Mouse (Mus musculus) neural tube, embryonic 12.5 days (tissue): ENCODE data around the gene Sun1. TPM values are rescaled to one million over a fixed set of nuclear protein-coding genes. Genes with fewer than 3 reads are reported as not detected.

Experiments used
- ATAC-seq: fragments of 200-750 bp; cut with Nextera tagmentation; 2 replicates; pipeline ENCODE4 v1.8.0; 2017; ENCODE audit warnings: low read depth, mild to moderate bottlenecking, moderate TSS enrichment, moderate library complexity; ENCODE audit not compliant: low FRiP score
- H3K27ac ChIP-seq: fragments of 300-500 bp; sonication (generic); 2 replicates; pipeline ENCODE4 v1.5.1; 2016
- H3K27me3 ChIP-seq: fragments of 300-500 bp; sonication (generic); replicated peaks from 2 replicates; pipeline ENCODE4 v1.6.1; 2016; ENCODE audit warnings: mild to moderate bottlenecking
- H3K36me3 ChIP-seq: fragments of 300-500 bp; sonication (generic); 2 replicates; pipeline ENCODE4 v1.6.1; 2016; ENCODE audit warnings: mild to moderate bottlenecking
- H3K4me1 ChIP-seq: fragments of 300-500 bp; sonication (generic); 2 replicates; pipeline ENCODE4 v1.6.1; 2016
- H3K4me2 ChIP-seq: fragments of 300-500 bp; sonication (generic); replicated peaks from 2 replicates; pipeline ENCODE4 v1.6.1; 2016; ENCODE audit warnings: mild to moderate bottlenecking
- H3K4me3 ChIP-seq: fragments of 300-500 bp; sonication (generic); 2 replicates; pipeline ENCODE4 v1.5.1; 2016
- H3K9ac ChIP-seq: fragments of 300-500 bp; sonication (generic); 2 replicates; pipeline ENCODE4 v1.6.1; 2016; ENCODE audit warnings: mild to moderate bottlenecking
- H3K9me3 ChIP-seq: fragments of 300-500 bp; sonication (generic); 2 replicates; pipeline ENCODE4 v1.6.1; 2016; ENCODE audit warnings: mild to moderate bottlenecking
- WGBS: fragments of 180-500 bp; shearing (Covaris S2); methylation state at CpG from one replicate; pipeline ENCODE4 v1.1.7; 2016; 5-methylcytosine and 5-hydroxymethylcytosine counted together
- polyA plus RNA-seq: library from polyadenylated mRNA; unstranded; fragments of >200 nt; fragmentation: Nextera tagmentation; extraction: Ambion mirVana; gene quantifications from 2 replicates; pipeline ENCODE4 v1.2.1, GENCODE M21; 2016

Sun1 gene
- polyA plus RNA-seq, 1 experiment from 2014 or later, result 50.1 TPM

DNA sequence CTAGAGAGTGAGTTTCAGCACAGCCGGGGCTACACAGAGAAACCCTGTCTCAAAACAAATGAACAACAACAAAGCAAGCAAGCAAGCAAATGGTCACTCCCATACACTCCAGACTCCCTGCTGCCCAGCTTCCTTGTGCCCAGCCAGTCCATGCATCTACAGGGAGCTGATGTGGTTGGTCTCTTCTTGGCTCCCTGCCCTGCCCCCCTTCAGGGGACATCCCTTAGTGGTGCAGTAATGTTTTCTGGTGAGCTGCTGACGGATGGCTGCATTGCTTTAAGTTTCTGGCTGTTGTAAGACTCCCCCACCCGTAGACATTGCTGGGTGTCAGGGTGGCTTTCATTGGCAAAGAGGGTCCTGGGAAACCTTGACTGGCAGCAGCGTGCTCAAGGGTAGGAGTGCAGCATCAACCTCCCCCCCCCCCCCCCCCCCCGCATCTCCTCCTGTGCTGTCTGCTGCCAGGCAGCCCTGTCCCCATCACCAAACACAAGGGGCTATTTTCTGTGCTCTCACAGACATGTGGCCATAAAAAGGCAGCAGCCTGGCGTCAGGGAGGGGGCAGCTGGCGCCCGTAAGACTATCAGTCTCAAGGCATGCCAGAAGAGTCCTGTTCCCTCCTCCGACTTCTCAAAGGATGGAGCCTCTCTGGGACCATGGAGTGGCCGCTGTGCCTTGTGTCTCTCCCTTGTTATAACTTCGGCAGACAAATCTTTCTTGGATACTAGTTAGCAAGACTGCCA lies 81.1 kb downstream of the Sun1 start:
- H3K9ac ChIP-seq, result no peak overlapping the region
- H3K4me2 ChIP-seq, result no peak overlapping the region
- H3K36me3 ChIP-seq, result no peaks in the 10 kb centered on the region
- H3K4me3 ChIP-seq, result no peak overlapping the region
- no peak for ATAC-seq
- no peak overlapping the region for H3K27ac ChIP-seq
- WGBS, result 51% methylated on average over 10 of the region's 11 CpGs
- 0 out of 2 replicates have a peak, but pooled peaks cover 3% of the 10 kb centered on the region for H3K4me1 ChIP-seq
- H3K27me3 ChIP-seq, result no peaks in the 10 kb centered on the region
- 0 out of 2 replicates have a peak, but pooled peaks cover 4% of the 10 kb centered on the region for H3K9me3 ChIP-seq

DNA sequence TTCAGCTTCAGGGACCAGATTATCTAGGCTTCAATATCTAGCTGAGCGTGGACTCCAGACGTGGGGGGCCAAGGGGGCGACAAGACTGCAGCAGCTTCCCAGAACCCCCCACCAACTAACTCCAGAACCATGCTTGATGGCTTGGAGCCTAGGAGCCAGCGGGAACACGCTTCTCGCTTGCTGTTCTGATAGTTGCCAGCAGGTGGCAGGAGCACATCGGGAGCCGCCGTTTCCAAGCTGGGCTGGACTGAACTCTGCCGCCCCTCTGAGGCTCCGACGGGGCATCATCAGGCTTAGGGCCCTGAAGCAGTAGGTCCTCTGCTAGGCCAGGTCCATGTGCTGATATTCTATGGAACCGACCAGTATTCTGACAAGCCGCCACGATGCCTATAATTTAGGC lies 81.8 kb downstream of the Sun1 start:
- WGBS, result 6% methylated on average over 15 of the region's 15 CpGs
- Histone ChIP-seq H3K4me3 (no peak overlapping the region), H3K4me2 (0 out of 2 replicates have a peak overlapping the region, but pooled peaks have one; percentile 7), H3K27me3 (no peaks in the 10 kb centered on the region), H3K4me1 (0 out of 2 replicates have a peak, but pooled peaks cover 3% of the 10 kb centered on the region), H3K36me3 (no peaks in the 10 kb centered on the region), H3K9me3 (0 out of 2 replicates have a peak, but pooled peaks cover 4% of the 10 kb centered on the region), H3K27ac (no peak overlapping the region), H3K9ac (no peak overlapping the region)
- ATAC-seq, result peak; percentile 50; the same call in 1 of the 2 replicates

DNA sequence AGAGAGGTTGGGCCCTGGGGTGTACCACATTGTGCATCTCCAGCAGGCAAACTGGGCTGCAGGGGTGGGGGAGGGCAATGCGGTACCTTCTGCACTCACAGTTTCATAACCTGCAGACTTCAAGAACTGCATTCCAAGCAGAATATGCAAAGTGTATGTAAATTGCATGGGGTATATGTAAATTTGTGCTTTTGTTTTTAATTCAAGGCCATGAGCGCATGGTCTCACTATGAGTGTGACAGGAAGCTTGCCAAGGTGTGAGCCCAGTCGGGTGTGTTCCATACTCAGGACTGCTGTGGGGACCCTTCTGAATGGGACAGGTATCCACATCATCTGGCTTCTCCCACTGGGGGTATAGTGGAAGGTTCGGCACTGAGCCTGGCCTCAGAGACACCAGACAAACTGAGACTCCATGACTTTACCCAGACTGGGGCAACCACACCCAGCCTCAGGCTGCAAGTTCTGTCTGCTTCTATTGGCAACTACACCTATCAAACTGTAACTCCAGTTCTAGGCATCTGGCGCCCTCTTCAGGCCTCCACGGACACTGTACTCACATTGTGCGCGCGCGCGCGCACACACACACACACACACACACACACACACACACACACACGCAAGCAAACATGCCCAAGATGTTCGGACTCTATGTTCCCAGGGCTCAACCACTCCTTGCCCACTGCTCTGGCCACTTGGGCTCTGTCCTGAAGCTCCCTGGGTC lies 83.2 kb downstream of the Sun1 start:
- H3K9me3 ChIP-seq, result 0 out of 2 replicates have a peak, but pooled peaks cover 4% of the 10 kb centered on the region
- no peak for ATAC-seq
- H3K4me1 ChIP-seq, result 0 out of 2 replicates have a peak, but pooled peaks cover 3% of the 10 kb centered on the region
- H3K4me3 ChIP-seq, result no peak overlapping the region
- WGBS, result 96% methylated on average over 14 of the region's 14 CpGs
- H3K27me3 ChIP-seq, result no peaks in the 10 kb centered on the region
- H3K36me3 ChIP-seq, result no peaks in the 10 kb centered on the region
- no peak overlapping the region for H3K27ac ChIP-seq
- H3K4me2 ChIP-seq, result no peak overlapping the region
- H3K9ac ChIP-seq, result no peak overlapping the region

DNA sequence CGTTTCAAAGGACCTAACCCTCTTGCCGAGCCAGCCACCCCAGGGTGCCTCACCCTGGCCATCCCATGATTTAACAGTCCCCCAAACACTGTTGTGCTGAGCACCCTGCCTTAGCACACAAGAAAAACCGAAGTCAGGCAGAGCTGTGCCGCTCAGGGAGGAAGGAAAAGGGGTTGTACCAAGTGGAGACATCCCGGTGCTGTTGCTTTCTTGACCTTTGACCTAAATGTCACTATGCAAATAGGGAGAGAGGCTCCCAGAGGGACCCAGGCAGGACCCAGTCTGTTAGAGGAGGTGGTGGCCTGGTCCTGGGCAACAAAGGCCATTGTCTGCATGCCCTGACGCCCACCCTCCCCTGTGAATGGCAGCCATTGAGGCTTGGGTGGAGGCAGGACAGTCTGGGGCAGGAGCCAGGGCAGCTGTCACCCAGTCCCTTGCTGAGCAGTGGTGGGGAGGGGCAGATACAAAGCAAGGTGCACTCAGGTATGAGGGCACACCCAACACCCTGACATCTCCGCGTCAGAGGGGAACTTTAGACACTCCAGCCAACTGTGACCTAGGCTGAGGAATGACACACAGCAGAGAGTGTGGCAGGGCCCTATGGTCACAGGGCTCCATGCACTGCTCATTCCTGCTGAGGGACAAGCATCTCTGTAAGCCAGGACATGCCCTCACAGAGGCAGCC lies 85.1 kb downstream of the Sun1 start:
- 0 out of 2 replicates have a peak, but pooled peaks cover 3% of the 10 kb centered on the region for H3K4me1 ChIP-seq
- no peak overlapping the region for H3K9ac ChIP-seq
- H3K4me3 ChIP-seq, result no peak overlapping the region
- no peak overlapping the region for H3K4me2 ChIP-seq
- ATAC-seq, result no peak
- 46% methylated on average over 8 of the region's 8 CpGs for WGBS
- no peak overlapping the region for H3K27ac ChIP-seq
- no peaks in the 10 kb centered on the region for H3K36me3 ChIP-seq
- H3K9me3 ChIP-seq, result 0 out of 2 replicates have a peak, but pooled peaks cover 4% of the 10 kb centered on the region
- no peaks in the 10 kb centered on the region for H3K27me3 ChIP-seq

DNA sequence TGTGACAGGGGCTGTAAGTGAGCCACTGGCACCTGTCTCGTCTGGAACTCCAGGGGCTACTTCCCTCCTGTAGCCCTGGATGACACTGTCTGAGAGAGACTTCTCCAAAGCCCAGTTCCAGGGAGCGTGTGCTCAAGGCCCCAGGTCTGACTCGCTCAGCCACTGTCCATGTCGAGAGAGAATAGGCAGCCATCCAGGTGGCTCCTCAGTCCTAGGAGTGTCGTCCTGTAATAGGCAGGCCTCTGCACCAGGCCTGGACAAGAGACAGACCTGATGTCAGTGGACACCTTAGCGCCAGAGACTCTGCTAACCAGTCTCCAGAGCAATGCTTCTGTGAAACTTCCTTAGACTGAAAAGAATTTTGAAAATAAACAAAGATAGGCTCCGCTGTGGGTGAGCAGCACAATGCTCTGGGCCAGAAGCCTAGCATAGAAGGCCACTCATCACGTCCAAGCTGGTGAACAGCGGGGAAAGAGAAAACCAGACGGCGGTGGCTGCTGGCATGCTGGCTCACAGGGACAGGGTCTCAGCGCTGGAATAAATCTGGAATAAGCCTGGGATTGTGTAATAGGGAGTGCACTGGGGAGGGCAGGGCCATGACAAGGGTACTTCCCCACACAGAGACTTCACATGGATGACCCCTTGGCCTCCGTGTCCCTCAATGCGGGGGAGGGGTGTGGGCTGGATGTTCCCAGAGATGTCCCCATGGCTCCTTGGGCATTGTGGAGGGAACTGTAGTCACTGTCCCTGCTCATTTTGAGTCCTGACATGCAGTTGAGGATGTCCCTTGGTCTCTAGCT lies 85.9 kb downstream of the Sun1 start:
- 77% methylated on average over 14 of the region's 14 CpGs for WGBS
- H3K4me3 ChIP-seq, result no peak overlapping the region
- H3K27me3 ChIP-seq, result no peaks in the 10 kb centered on the region
- H3K4me2 ChIP-seq, result no peak overlapping the region
- no peak overlapping the region for H3K27ac ChIP-seq
- ATAC-seq, result no peak
- H3K4me1 ChIP-seq, result 0 out of 2 replicates have a peak, but pooled peaks cover 3% of the 10 kb centered on the region
- H3K36me3 ChIP-seq, result no peaks in the 10 kb centered on the region
- H3K9ac ChIP-seq, result no peak overlapping the region
- 0 out of 2 replicates have a peak, but pooled peaks cover 4% of the 10 kb centered on the region for H3K9me3 ChIP-seq

DNA sequence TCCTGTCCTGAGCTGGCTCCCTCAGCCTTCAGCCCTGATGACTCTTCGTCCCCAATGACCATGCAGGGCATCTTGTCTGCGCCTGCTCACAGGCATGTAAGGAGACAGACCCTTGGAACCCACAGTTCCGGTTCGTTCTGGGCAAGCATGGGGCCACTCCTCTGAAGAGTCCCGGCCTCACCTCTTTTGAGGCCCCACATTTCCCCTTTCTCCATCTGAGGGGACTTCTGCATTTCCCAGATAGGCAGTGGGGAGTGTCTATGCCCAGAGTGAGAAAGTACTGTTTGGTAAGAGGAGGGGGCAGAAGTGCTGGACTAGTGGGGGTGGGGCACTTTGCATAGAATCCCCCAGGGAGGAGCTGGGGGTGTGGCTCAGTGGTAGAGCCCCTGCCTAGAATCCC lies 86.7 kb downstream of the Sun1 start:
- Histone ChIP-seq H3K4me3 (no peak overlapping the region), H3K9ac (no peak overlapping the region), H3K36me3 (no peaks in the 10 kb centered on the region), H3K4me1 (0 out of 2 replicates have a peak, but pooled peaks cover 3% of the 10 kb centered on the region), H3K9me3 (0 out of 2 replicates have a peak, but pooled peaks cover 4% of the 10 kb centered on the region), H3K27ac (no peak overlapping the region), H3K4me2 (no peak overlapping the region), H3K27me3 (no peaks in the 10 kb centered on the region)
- no peak for ATAC-seq
- WGBS, result 91% methylated on average over 5 of the region's 5 CpGs

DNA sequence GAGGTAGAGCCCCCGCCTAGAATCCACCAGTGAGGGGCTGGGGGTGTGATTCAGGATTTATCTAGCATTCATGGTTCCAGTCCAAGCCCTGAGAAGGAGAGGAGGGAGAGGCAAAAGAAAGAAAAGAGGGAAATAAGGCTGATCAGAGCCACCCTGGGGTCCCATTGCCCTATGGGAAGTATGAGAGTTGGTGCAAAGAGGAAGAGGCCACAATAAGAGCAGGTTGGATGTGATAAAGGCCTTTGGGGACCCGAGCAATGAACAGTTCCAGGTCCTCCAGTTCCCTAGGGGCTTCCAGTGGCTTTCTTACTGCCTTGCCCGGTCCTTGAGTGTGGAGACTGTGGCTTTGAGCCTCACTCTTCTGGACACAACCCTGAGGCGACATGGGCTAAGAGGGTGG lies 87.3 kb downstream of the Sun1 start:
- Histone ChIP-seq H3K4me2 (no peak overlapping the region), H3K9me3 (0 out of 2 replicates have a peak, but pooled peaks cover 4% of the 10 kb centered on the region), H3K4me3 (no peak overlapping the region), H3K27ac (no peak overlapping the region), H3K27me3 (no peaks in the 10 kb centered on the region), H3K9ac (no peak overlapping the region), H3K4me1 (0 out of 2 replicates have a peak, but pooled peaks cover 3% of the 10 kb centered on the region), H3K36me3 (no peaks in the 10 kb centered on the region)
- ATAC-seq, result no peak
- 91% methylated on average over 4 of the region's 4 CpGs for WGBS

DNA sequence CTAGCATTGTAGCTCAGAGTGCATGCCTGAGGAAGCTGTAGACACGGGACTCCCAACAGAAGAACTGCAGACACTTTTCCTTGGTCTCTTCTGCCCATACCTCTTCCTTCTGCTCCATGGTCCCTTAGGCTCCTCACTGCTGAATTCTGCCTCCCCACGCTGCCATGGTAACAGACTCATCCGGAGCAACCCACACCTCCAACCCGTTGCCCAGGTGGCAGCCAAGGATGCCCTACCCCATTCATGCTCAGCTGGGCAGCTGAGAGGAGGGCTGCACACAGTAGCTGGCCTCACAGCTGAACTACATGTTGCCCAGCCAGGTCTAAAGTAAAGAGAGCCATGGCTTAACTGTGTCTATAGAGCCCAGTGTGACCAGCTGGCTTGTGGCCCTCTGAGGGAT lies 88.2 kb downstream of the Sun1 start:
- H3K4me3 ChIP-seq, result no peak overlapping the region
- 0 out of 2 replicates have a peak, but pooled peaks cover 3% of the 10 kb centered on the region for H3K4me1 ChIP-seq
- WGBS, result 85% methylated on average over 4 of the region's 4 CpGs
- no peaks in the 10 kb centered on the region for H3K36me3 ChIP-seq
- H3K9ac ChIP-seq, result no peak overlapping the region
- no peaks in the 10 kb centered on the region for H3K27me3 ChIP-seq
- H3K4me2 ChIP-seq, result no peak overlapping the region
- H3K27ac ChIP-seq, result no peak overlapping the region
- 0 out of 2 replicates have a peak, but pooled peaks cover 4% of the 10 kb centered on the region for H3K9me3 ChIP-seq
- ATAC-seq, result no peak

DNA sequence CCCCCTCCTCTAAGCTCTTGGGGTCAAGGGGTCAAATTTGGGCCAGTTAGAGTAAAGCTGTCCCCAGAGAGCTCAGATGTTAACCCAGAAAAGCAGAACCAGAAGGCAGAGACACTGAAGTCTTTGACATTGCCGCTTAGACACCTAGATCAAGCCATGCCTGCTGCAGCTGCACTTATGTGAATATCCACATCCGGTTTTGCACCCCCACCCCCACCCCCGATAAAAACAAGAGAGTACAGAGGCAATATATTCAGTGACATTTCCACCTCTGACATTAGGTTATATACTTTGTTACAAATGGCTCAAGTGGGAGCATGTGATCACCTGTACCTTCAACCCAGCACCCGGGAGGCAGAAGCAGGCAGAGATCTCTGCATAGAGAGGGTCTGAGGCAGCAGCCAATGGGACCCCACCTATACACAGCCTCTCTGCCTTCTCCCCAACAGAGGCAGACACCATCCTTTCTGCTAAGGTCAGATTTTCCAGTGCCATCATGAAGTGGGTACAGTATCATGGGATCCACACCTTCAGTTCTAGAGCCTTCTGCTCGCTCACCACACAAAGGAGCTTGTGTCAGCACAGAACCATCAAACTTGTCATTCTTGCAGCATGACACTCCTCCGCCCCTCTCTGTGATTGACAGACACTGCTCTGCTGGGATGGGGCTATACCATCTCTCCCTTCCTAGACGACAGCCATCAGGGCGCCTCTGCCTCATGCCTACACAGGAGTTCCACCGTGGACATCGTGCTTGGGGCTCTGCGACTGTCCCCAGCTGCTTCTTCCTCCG lies 90.2 kb downstream of the Sun1 start:
- 84% methylated on average over 12 of the region's 12 CpGs for WGBS
- ATAC-seq, result no peak
- Histone ChIP-seq H3K27me3 (no peaks in the 10 kb centered on the region), H3K9me3 (no peaks in the 10 kb centered on the region), H3K4me3 (no peak overlapping the region), H3K4me2 (no peak overlapping the region), H3K36me3 (no peaks in the 10 kb centered on the region), H3K4me1 (0 out of 2 replicates have a peak, but pooled peaks cover 1% of the 10 kb centered on the region), H3K9ac (no peak overlapping the region), H3K27ac (no peak overlapping the region)

DNA sequence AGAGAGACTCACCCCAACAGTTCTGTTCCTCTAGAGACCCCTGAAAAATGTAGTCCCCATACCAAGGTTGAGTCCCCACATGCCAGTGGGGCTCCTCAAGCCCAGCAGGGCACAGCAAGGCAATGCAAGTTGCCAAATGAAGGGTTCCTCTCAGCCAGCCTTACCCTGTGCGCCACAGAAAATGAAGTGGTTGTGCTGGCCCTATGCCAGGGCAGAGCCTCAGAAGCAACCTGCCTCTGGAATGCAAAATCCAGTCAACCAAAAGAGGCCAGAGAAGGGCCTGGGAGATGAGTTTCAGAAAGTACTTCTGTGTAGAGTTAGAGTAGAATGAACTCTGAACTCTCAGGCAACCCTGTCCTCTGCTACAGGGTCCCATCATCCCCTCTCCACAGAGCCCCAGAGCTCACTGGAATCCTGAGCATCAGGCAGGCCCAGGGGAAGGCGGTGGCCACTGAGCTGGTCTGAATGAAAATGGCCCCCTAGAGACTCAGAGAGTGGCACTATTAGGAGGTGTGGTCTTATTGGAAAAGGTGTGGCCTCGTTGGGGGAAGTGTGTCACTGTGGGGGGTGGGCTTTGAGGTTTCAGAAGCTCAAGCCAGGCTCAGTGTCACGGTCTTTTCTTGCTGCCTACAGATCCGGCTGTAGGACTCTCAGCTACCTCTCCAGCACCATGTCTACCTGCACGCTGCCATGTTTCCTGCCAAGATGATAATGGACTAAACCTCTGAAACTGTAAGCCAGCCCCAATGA lies 91.5 kb downstream of the Sun1 start:
- Histone ChIP-seq H3K4me2 (no peak overlapping the region), H3K9ac (no peak overlapping the region), H3K4me3 (no peak overlapping the region), H3K4me1 (no peaks in the 10 kb centered on the region), H3K27ac (no peak overlapping the region), H3K9me3 (no peaks in the 10 kb centered on the region), H3K36me3 (no peaks in the 10 kb centered on the region), H3K27me3 (no peaks in the 10 kb centered on the region)
- no peak for ATAC-seq
- WGBS, result 67% methylated on average over 6 of the region's 6 CpGs
